Mouse (Mus musculus) neural tube, embryonic 15.5 days (tissue): ENCODE results near the gene Bhlha9. TPM values are rescaled to one million over a fixed set of nuclear protein-coding genes. Genes with fewer than 3 reads are reported as not detected.

Experiments
- ATAC-seq: fragments of 200-750 bp; cut with Nextera tagmentation; 2 replicates; pipeline ENCODE4 v1.8.0; 2017; ENCODE audit warnings: mild to moderate bottlenecking, moderate TSS enrichment, moderate library complexity; ENCODE audit not compliant: low FRiP score
- H3K27ac ChIP-seq: fragments of 300-500 bp; sonication (generic); replicated peaks from 2 replicates; pipeline ENCODE4 v1.5.1; 2015; ENCODE audit warnings: mild to moderate bottlenecking, inconsistent platforms
- H3K27me3 ChIP-seq: fragments of 300-500 bp; sonication (generic); replicated peaks from 2 replicates; pipeline ENCODE4 v1.6.1; 2015; ENCODE audit warnings: inconsistent platforms
- H3K36me3 ChIP-seq: fragments of 300-500 bp; sonication (generic); 2 replicates; pipeline ENCODE4 v1.6.1; 2015; ENCODE audit warnings: inconsistent platforms
- H3K4me1 ChIP-seq: fragments of 300-500 bp; sonication (generic); 2 replicates; pipeline ENCODE4 v1.6.1; 2015; ENCODE audit warnings: inconsistent platforms
- H3K4me2 ChIP-seq: fragments of 300-500 bp; sonication (generic); 2 replicates; pipeline ENCODE4 v1.6.1; 2015; ENCODE audit warnings: inconsistent platforms, mild to moderate bottlenecking, moderate library complexity
- H3K4me3 ChIP-seq: fragments of 300-500 bp; sonication (generic); replicated peaks from 2 replicates; pipeline ENCODE4 v1.5.1; 2015; ENCODE audit warnings: mild to moderate bottlenecking, inconsistent platforms
- H3K9ac ChIP-seq: fragments of 300-500 bp; sonication (generic); replicated peaks from 2 replicates; pipeline ENCODE4 v1.6.1; 2015; ENCODE audit warnings: mild to moderate bottlenecking, inconsistent platforms
- H3K9me3 ChIP-seq: fragments of 300-500 bp; sonication (generic); replicated peaks from 2 replicates; pipeline ENCODE4 v1.6.1; 2016; ENCODE audit warnings: inconsistent platforms
- WGBS: fragments of 180-500 bp; shearing (Covaris S2); methylation state at CpG from one replicate; pipeline ENCODE4 v1.1.7; 2015; ENCODE audit warnings: mixed read lengths; 5-methylcytosine and 5-hydroxymethylcytosine counted together
- polyA plus RNA-seq: library from polyadenylated mRNA; unstranded; fragments of >200 nt; fragmentation: Nextera tagmentation; extraction: Ambion mirVana; gene quantifications from 2 replicates; pipeline ENCODE4 v1.2.1, GENCODE M21; 2015

Gene Bhlha9
- polyA plus RNA-seq, 1 experiment from 2014 or later, result 1.7 TPM

DNA sequence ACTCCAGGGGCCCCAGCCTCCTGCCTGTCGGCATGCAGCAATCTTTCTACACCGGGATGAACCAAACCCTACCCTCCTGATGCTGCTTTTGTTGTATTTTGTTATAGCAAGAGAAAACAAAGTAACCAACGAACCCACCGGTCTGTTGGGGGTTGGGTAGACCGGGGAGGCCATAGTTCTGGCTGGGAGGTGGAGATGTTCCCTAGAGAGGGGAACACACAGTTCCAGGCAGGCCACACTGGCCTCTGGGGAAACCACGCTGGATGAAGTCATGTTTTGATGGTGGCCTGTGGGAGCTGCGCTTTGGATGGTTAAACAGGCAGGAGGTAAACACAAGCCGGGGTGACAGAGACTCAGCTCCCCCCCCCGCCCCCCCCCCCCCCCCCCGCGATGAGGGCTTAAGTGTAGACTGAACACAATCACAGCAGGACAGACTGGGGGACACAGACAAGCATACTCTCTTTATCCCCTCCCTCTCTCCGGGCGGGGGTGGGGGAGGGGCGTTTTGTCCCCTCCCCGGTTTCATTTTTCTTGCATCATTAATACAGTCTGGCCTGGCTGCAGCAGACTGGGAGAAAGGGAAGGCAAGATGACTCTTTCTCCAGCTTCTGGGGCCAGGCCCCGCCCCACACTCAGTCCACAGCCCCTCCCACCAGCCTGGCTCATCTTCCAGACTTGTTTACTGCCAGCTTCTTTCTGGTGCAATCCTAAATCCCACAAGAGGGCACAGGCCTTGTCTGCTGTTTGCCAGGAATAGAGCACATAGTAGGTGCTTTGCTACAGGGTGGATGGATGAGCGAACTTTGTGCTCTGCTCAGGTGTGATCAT is 37.6 kb downstream of the Bhlha9 start:
- no peaks in the 10 kb centered on the region for H3K36me3 ChIP-seq
- H3K9ac ChIP-seq, result no peak overlapping the region
- no peak overlapping the region for H3K4me2 ChIP-seq
- 38% methylated on average over 11 of the region's 17 CpGs for WGBS
- H3K27ac ChIP-seq, result no peak overlapping the region
- H3K4me1 ChIP-seq, result no peaks in the 10 kb centered on the region
- H3K27me3 ChIP-seq, result no peaks in the 10 kb centered on the region
- no peak for ATAC-seq
- no peak overlapping the region for H3K4me3 ChIP-seq
- no peaks in the 10 kb centered on the region for H3K9me3 ChIP-seq

- Histone ChIP-seq H3K27me3 (no peaks in the 10 kb centered on the region), H3K9me3 (no peaks in the 10 kb centered on the region), H3K9ac (no peak overlapping the region), H3K4me2 (no peak overlapping the region), H3K36me3 (no peaks in the 10 kb centered on the region), H3K27ac (no peak overlapping the region), H3K4me1 (no peaks in the 10 kb centered on the region), H3K4me3 (no peak overlapping the region)
- ATAC-seq, result no peak
- WGBS, result 69% methylated on average over 4 of the region's 4 CpGs
Observed at GRCm38 (mm10) chr11:76717000-76717399, 44.7 kb downstream of the Bhlha9 start.

Other genes starting within 250 kb of the Bhlha9 start
- 73.5 and 88.3 TPM in 2 replicates for gene Abr, start 50.2 kb upstream of the Bhlha9 start, polyA plus RNA-seq
- 5.5 and 7.7 TPM in 2 replicates for gene Trarg1, start 7.3 kb downstream of the Bhlha9 start, polyA plus RNA-seq
- 22.8 and 23.1 TPM in 2 replicates for gene Gosr1, start 91.1 kb downstream of the Bhlha9 start, polyA plus RNA-seq
- gene Cpd, start 174.5 kb downstream of the Bhlha9 start, polyA plus RNA-seq, result 5.5 and 6.0 TPM in 2 replicates
- 0.18 TPM in 1 of 2 replicates, not detected in the other for gene Tmigd1, start 229.7 kb downstream of the Bhlha9 start, polyA plus RNA-seq